Mouse (Mus musculus) hindbrain, embryonic 13.5 days (tissue): Measurements from ENCODE around the gene Hnrnpul1. TPM values are rescaled to one million over a fixed set of nuclear protein-coding genes. Genes with fewer than 3 reads are reported as not detected.
"Not testable (repeated sequence)": the region's sequence is repeated elsewhere in the genome, so short reads cannot be mapped to it uniquely, and the experiment has no call there.

Experiments
- ATAC-seq: fragments of 200-750 bp; cut with Nextera tagmentation; 2 replicates; pipeline ENCODE4 v1.8.0; 2017; ENCODE audit warnings: moderate TSS enrichment; ENCODE audit not compliant: low FRiP score
- H3K27ac ChIP-seq: fragments of 300-500 bp; sonication (generic); 2 replicates; pipeline ENCODE4 v1.5.1; 2015; ENCODE audit warnings: inconsistent platforms, mild to moderate bottlenecking, moderate library complexity
- H3K27me3 ChIP-seq: fragments of 300-500 bp; sonication (generic); 2 replicates; pipeline ENCODE4 v1.6.1; 2015; ENCODE audit warnings: mild to moderate bottlenecking, inconsistent platforms
- H3K36me3 ChIP-seq: fragments of 300-500 bp; sonication (generic); 2 replicates; pipeline ENCODE4 v1.6.1; 2015; ENCODE audit warnings: mild to moderate bottlenecking, inconsistent platforms
- H3K4me1 ChIP-seq: fragments of 300-500 bp; sonication (generic); replicated peaks from 2 replicates; pipeline ENCODE4 v1.6.1; 2015; ENCODE audit warnings: inconsistent platforms
- H3K4me2 ChIP-seq: fragments of 300-500 bp; sonication (generic); 2 replicates; pipeline ENCODE4 v1.6.1; 2015; ENCODE audit warnings: inconsistent platforms, mild to moderate bottlenecking, moderate library complexity
- H3K4me3 ChIP-seq: fragments of 300-500 bp; sonication (generic); 2 replicates; pipeline ENCODE4 v1.5.1; 2015; ENCODE audit warnings: mild to moderate bottlenecking, inconsistent platforms
- H3K9ac ChIP-seq: fragments of 300-500 bp; sonication (generic); 2 replicates; pipeline ENCODE4 v1.6.1; 2015; ENCODE audit warnings: mild to moderate bottlenecking, inconsistent platforms
- H3K9me3 ChIP-seq: fragments of 300-500 bp; sonication (generic); 2 replicates; pipeline ENCODE4 v1.6.1; 2016; ENCODE audit warnings: inconsistent platforms
- WGBS: fragments of 180-500 bp; shearing (Covaris S2); methylation state at CpG from one replicate; pipeline ENCODE4 v1.1.7; 2015; 5-methylcytosine and 5-hydroxymethylcytosine counted together
- polyA plus RNA-seq: library from polyadenylated mRNA; unstranded; fragments of >200 nt; fragmentation: Nextera tagmentation; extraction: Ambion mirVana; gene quantifications from 2 replicates; pipeline ENCODE4 v1.2.1, GENCODE M21; 2015

The Hnrnpul1 gene
- polyA plus RNA-seq, 1 experiment from 2014 or later = 49.9 TPM

- Histone ChIP-seq H3K4me3 (no peak overlapping the region), H3K9ac (no peak overlapping the region), H3K4me2 (no peak overlapping the region), H3K9me3 (no peaks in the 10 kb centered on the region), H3K27ac (no peak overlapping the region), H3K27me3 (no peaks in the 10 kb centered on the region), H3K36me3 (peaks cover 94% of the 10 kb centered on the region), H3K4me1 (no peaks in the 10 kb centered on the region)
- WGBS = 82% methylated on average over 4 of the region's 4 CpGs
- ATAC-seq = no peak
Measured at GRCm38 (mm10) chr7:25734991-25735390, 19.6 kb downstream of the Hnrnpul1 start.

GRCm38 (mm10) chr7:25731294-25732055, 23.1 kb downstream of the Hnrnpul1 start:
- no peak for ATAC-seq
- Histone ChIP-seq H3K36me3 (peaks cover 94% of the 10 kb centered on the region), H3K27me3 (no peaks in the 10 kb centered on the region), H3K4me2 (no peak overlapping the region), H3K4me1 (0 out of 2 replicates have a peak, but pooled peaks cover 4% of the 10 kb centered on the region), H3K4me3 (no peak overlapping the region), H3K27ac (no peak overlapping the region), H3K9me3 (no peaks in the 10 kb centered on the region), H3K9ac (no peak overlapping the region)
- WGBS = 92% methylated on average over 8 of the region's 8 CpGs

GRCm38 (mm10) chr7:25729862-25730261, 24.7 kb downstream of the Hnrnpul1 start:
- Histone ChIP-seq H3K36me3 (peaks cover 95% of the 10 kb centered on the region), H3K27ac (no peak overlapping the region), H3K27me3 (no peaks in the 10 kb centered on the region), H3K9me3 (no peaks in the 10 kb centered on the region), H3K4me2 (no peak overlapping the region), H3K4me1 (0 out of 2 replicates have a peak, but pooled peaks cover 4% of the 10 kb centered on the region), H3K4me3 (no peak overlapping the region), H3K9ac (no peak overlapping the region)
- no peak for ATAC-seq
- 95% methylated on average over 2 of the region's 2 CpGs for WGBS

- WGBS = 45% methylated on average over 2 of the region's 2 CpGs
- Histone ChIP-seq H3K9ac (no peak overlapping the region), H3K4me1 (0 out of 2 replicates have a peak, but pooled peaks cover 4% of the 10 kb centered on the region), H3K4me3 (no peak overlapping the region), H3K36me3 (peaks cover 95% of the 10 kb centered on the region), H3K4me2 (no peak overlapping the region), H3K27me3 (no peaks in the 10 kb centered on the region), H3K9me3 (no peaks in the 10 kb centered on the region), H3K27ac (no peak overlapping the region)
- no peak for ATAC-seq
Measured at GRCm38 (mm10) chr7:25729396-25729795, 25.2 kb downstream of the Hnrnpul1 start.

- no peak overlapping the region for H3K27ac ChIP-seq
- no peak overlapping the region for H3K4me3 ChIP-seq
- no peaks in the 10 kb centered on the region for H3K9me3 ChIP-seq
- 95% methylated on average over 5 of the region's 5 CpGs for WGBS
- H3K36me3 ChIP-seq = peaks cover 96% of the 10 kb centered on the region
- ATAC-seq = no peak
- no peaks in the 10 kb centered on the region for H3K27me3 ChIP-seq
- H3K9ac ChIP-seq = no peak overlapping the region
- H3K4me2 ChIP-seq = no peak overlapping the region
- H3K4me1 ChIP-seq = 0 out of 2 replicates have a peak, but pooled peaks cover 4% of the 10 kb centered on the region
Measured at GRCm38 (mm10) chr7:25727800-25728199, 26.8 kb downstream of the Hnrnpul1 start.

GRCm38 (mm10) chr7:25725886-25726285, 28.7 kb downstream of the Hnrnpul1 start:
- no peak overlapping the region for H3K9ac ChIP-seq
- WGBS = 84% methylated on average over 19 of the region's 19 CpGs
- no peaks in the 10 kb centered on the region for H3K9me3 ChIP-seq
- ATAC-seq = no peak
- no peaks in the 10 kb centered on the region for H3K27me3 ChIP-seq
- H3K36me3 ChIP-seq = peaks cover 94% of the 10 kb centered on the region
- no peak overlapping the region for H3K27ac ChIP-seq
- H3K4me1 ChIP-seq = 0 out of 2 replicates have a peak, but pooled peaks cover 4% of the 10 kb centered on the region
- no peak overlapping the region for H3K4me3 ChIP-seq
- H3K4me2 ChIP-seq = no peak overlapping the region

- not testable (repeated sequence) for H3K27me3 ChIP-seq, H3K27ac ChIP-seq, H3K4me3 ChIP-seq, ATAC-seq, H3K9me3 ChIP-seq, H3K9ac ChIP-seq, H3K4me2 ChIP-seq
- Histone ChIP-seq H3K36me3 (peaks cover 66% of the 10 kb centered on the region), H3K4me1 (peaks cover 18% of the 10 kb centered on the region)
Measured at GRCm38 (mm10) chr7:25721776-25722175, 32.8 kb downstream of the Hnrnpul1 start.

- H3K27ac ChIP-seq = no peak overlapping the region
Measured at GRCm38 (mm10) chr7:25720760-25721159, 33.8 kb downstream of the Hnrnpul1 start.

GRCm38 (mm10) chr7:25719761-25720610, 34.6 kb downstream of the Hnrnpul1 start:
- peaks cover 18% of the 10 kb centered on the region for H3K4me1 ChIP-seq
- no peaks in the 10 kb centered on the region for H3K9me3 ChIP-seq
- 62% methylated on average over 10 of the region's 10 CpGs for WGBS
- no peak overlapping the region for H3K9ac ChIP-seq
- peak overlapping the region; percentile 94; the same call in 1 of the 2 replicates for H3K4me2 ChIP-seq
- H3K36me3 ChIP-seq = peaks cover 64% of the 10 kb centered on the region
- no peak overlapping the region for H3K27ac ChIP-seq
- H3K27me3 ChIP-seq = no peaks in the 10 kb centered on the region
- peak; percentile 36 for ATAC-seq
- no peak overlapping the region for H3K4me3 ChIP-seq

More at GRCm38 (mm10) chr7:25720760-25721159, 33.8 kb downstream of the Hnrnpul1 start:
- Histone ChIP-seq H3K4me3 (no peak overlapping the region), H3K27me3 (no peaks in the 10 kb centered on the region), H3K4me1 (peaks cover 18% of the 10 kb centered on the region), H3K9ac (no peak overlapping the region), H3K9me3 (no peaks in the 10 kb centered on the region), H3K4me2 (no peak overlapping the region), H3K36me3 (peaks cover 64% of the 10 kb centered on the region)
- no peak for ATAC-seq
- 91% methylated on average over 5 of the region's 5 CpGs for WGBS

GRCm38 (mm10) chr7:25718788-25719417, 35.7 kb downstream of the Hnrnpul1 start, which contains the start of gene Ccdc97:
Gene Ccdc97 (minus strand): TSS chr7:25719088.
- Histone ChIP-seq H3K4me1 (peaks cover 18% of the 10 kb centered on the region), H3K9ac (peak within 1 kb of the TSS; percentile 75), H3K4me2 (peak within 1 kb of the TSS; percentile 94), H3K27ac (peak within 1 kb of the TSS; percentile 77), H3K4me3 (peak within 1 kb of the TSS; percentile 53), H3K36me3 (peaks cover 64% of the 10 kb centered on the region), H3K9me3 (no peaks in the 10 kb centered on the region), H3K27me3 (no peaks in the 10 kb centered on the region)
- peak; percentile 86 for ATAC-seq
- 5% methylated on average over 32 of the region's 32 CpGs for WGBS

- no peak for ATAC-seq
- Histone ChIP-seq H3K27me3 (no peaks in the 10 kb centered on the region), H3K9me3 (no peaks in the 10 kb centered on the region), H3K9ac (0 out of 2 replicates have a peak overlapping the region, but pooled peaks have one; percentile 75), H3K27ac (no peak overlapping the region), H3K4me1 (peaks cover 18% of the 10 kb centered on the region), H3K4me3 (0 out of 2 replicates have a peak overlapping the region, but pooled peaks have one; percentile 9), H3K4me2 (peak overlapping the region; percentile 94), H3K36me3 (peaks cover 64% of the 10 kb centered on the region)
- 92% methylated on average over 3 of the region's 3 CpGs for WGBS
Measured at GRCm38 (mm10) chr7:25717478-25717877, 37.1 kb downstream of the Hnrnpul1 start.
